Mouse (Mus musculus) thymus, adult 2 months (tissue): ENCODE data around the gene Rpap2.

ENCODE experiments used
- CTCF ChIP-seq: fragments of 200-500 bp; IDR thresholded peaks from 2 replicates; pipeline ENCODE4 v1.5.1; 2012; ENCODE audit warnings: mild to moderate bottlenecking, control low read depth, low read length, moderate library complexity, borderline replicate concordance; ENCODE audit not compliant: control insufficient read depth, poor library complexity, insufficient read depth; ENCODE audit errors: extremely low read depth
- POLR2A ChIP-seq: fragments of 200-500 bp; IDR thresholded peaks from 2 replicates; pipeline ENCODE4 v1.6.1; 2012; ENCODE audit warnings: mild to moderate bottlenecking, low read length, control low read depth, moderate library complexity; ENCODE audit not compliant: control insufficient read depth, poor library complexity, insufficient read depth; ENCODE audit errors: extremely low read depth

DNA sequence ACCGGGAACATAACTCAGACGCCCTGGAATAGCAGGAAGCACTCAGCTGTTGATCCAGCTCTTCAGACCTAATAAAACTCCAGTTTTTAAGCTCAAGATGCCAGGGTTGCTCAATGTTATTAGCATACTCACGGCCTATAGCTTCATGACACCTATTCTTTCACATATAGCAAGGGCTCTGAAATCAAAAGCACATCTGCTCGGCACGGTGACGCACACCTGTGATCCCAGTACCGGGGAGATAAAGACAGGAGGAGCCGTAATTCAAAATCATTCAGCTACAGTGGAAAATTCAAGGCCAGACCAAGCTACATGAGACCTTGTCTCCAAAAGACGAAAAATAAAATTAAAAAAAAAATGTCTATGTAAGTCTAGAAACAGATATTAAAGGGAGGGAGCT, 104.5 kb downstream of the Rpap2 start:
- no peak for TF ChIP-seq CTCF
- no peak for TF ChIP-seq POLR2A
